Mouse (Mus musculus) cerebellum, postnatal 14 days (tissue): ENCODE measurements around the gene Crlf1.

Source experiments
- DNase-seq, 2 experiments: peaks; one replicate each; pipeline ENCODE4 v3.0.0; 2021; ENCODE audit warnings: mixed read lengths in 2 of 2

Gene Crlf1

DNA sequence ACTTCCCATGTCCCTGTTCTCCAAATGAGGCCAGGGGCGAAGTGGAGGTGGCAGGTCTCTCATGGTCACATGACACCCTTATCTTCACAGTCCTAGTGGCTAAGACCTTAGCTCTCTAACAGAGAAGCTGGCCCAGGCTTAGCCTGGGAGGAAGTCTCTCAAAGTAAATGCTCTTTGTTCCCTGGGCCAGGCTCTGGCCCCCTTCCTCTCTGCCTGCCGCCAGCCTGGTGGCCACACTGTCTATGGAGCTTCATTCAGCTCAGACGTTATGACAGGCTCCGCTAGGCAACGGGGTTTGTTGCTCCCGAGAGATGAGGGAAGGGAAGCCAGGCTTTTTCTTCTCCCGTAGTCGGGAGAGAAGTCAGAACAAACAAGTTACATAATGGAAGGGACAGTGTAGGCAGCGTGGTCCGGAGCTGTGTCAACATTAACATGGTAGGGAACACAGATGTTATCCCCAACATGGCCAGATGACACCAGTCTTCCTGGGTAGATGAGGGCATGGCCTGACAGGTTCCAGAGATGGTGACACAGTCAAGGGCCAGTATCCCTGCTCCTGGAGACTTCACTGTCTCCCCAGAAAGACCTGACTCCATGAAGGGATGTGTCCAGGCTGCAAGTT lies 23.6 kb upstream of the Crlf1 start:
- DNase-seq: no peak

GRCm38 (mm10) chr8:70469938-70470337 lies 23.0 kb upstream of the Crlf1 start:
- no peak for DNase-seq

GRCm38 (mm10) chr8:70471856-70472255 lies 21.1 kb upstream of the Crlf1 start:
- DNase-seq: peak; percentile 71 to 75

GRCm38 (mm10) chr8:70476333-70477268 lies 16.4 kb upstream of the Crlf1 start, which contains the start of gene Klhl26:
Gene Klhl26, minus strand, starts transcription at chr8:70476968.
- DNase-seq: peak; percentile 96

GRCm38 (mm10) chr8:70477269-70477982 lies 15.5 kb upstream of the Crlf1 start:
- no peak for DNase-seq

- DNase-seq: no peak
These were observed 11.1 kb upstream of the Crlf1 start for GRCm38 (mm10) chr8:70481908-70482307.

DNA sequence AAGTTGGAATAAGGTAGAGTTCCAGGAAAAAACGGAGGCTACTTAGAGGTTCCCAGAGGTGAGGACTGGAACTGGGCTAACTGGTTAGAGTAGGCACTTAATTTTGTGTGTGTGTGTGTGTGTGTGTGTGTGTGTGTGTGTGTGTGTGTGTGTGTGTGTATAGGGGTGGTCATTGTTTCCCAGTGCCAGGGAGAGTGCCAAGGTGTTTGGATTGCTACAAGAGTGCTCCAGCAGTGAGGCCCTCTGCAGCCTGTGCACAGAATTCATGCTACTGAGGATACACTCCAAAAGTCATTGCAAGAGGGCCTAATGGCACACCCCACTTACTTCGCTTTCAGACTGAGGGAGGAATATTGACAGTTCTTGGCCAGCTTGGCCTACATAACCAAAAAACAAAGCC lies 10.0 kb upstream of the Crlf1 start:
- no peak for DNase-seq

- DNase-seq: peak; percentile 69 to 72
These were observed 6.7 kb upstream of the Crlf1 start for GRCm38 (mm10) chr8:70486191-70486681.

GRCm38 (mm10) chr8:70486941-70487520 lies 5.9 kb upstream of the Crlf1 start, which contains the start of gene Tmem59l:
Gene Tmem59l, minus strand, starts transcription at chr8:70487358.
- peak; percentile 78 to 79 for DNase-seq

DNA sequence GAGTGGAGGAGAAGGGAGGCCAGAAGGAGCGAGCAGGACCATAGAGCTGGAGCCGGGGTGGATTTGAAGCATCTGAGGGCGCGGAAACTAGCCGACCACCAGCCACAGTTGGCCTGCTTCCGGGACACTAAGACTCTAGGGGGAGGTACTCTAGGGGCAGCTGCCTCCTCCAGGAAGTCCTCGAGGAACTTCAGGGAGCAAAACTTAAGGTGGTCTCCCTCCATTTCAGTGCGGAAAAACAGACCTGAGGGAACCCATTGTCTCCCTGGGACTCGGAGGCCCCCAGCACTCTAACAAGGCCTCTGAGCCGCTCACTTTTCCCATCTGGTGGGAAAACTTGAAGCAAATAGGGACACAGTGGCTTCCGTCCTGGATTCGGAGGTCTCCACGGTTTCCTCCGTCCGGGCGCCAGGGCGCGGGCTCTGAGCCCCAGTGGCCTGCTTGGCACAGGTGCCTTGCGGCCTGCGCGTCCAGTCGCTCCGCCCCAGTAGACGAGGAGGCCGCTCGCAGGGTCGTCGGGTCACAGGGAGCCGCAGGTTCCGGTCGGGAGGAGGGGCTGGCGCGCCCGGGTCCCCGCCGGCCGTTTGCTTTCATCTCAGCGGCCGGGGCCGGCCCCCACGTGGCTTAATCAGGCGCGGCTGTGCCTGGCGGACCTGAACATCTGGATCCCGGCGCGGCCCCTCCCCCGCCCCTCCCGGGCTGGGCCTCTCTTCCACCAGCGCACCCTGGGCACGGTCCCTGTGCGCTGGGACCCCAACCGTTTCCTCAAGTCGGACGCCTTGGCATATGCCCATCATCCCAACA lies 4.8 kb upstream of the Crlf1 start:
- DNase-seq: peak in 1 of 2 experiments; percentile 52

- DNase-seq: no peak
These were observed 4.0 kb upstream of the Crlf1 start for GRCm38 (mm10) chr8:70488931-70489470.

GRCm38 (mm10) chr8:70489576-70489975 lies 3.4 kb upstream of the Crlf1 start:
- no peak for DNase-seq

- no peak for DNase-seq
These were observed 2.7 kb upstream of the Crlf1 start for GRCm38 (mm10) chr8:70490061-70490879.

DNA sequence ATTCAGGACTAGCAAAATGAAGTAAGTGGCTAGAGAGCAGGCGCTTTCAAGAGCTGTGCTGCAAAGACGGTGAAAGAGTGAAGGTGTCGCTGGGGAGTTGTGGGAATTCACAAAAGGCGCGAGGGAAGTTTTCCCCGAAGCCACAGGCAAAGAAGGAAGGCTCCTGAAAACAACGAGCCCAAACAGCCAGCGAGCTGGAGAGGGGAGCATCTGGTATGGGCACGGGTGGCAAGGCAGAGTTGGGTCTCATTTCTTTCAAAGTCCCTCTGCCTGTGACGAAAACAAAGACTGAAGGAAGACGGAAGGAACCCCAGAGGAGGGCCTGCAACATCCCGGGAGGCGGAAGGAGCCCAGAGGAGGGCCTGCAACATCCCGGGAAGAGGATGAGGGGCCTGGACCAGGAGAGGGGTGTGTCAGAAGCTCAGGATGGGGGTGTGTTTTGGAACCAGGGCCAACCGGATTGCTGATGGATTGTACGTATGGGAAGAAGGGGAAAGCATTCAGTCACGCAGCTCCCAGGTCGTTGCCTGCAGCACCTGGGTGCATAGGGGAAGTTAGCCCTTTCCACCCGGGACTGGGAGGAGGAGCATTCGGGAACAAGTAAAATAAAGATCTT lies 2.0 kb upstream of the Crlf1 start:
- DNase-seq: no peak

GRCm38 (mm10) chr8:70493692-70494415 lies 896 bp downstream of the Crlf1 start:
- peak in 1 of 2 experiments; percentile 41 for DNase-seq

- DNase-seq: peak in 1 of 2 experiments; percentile 24
These were observed 1.5 kb downstream of the Crlf1 start for GRCm38 (mm10) chr8:70494416-70494945.

DNA sequence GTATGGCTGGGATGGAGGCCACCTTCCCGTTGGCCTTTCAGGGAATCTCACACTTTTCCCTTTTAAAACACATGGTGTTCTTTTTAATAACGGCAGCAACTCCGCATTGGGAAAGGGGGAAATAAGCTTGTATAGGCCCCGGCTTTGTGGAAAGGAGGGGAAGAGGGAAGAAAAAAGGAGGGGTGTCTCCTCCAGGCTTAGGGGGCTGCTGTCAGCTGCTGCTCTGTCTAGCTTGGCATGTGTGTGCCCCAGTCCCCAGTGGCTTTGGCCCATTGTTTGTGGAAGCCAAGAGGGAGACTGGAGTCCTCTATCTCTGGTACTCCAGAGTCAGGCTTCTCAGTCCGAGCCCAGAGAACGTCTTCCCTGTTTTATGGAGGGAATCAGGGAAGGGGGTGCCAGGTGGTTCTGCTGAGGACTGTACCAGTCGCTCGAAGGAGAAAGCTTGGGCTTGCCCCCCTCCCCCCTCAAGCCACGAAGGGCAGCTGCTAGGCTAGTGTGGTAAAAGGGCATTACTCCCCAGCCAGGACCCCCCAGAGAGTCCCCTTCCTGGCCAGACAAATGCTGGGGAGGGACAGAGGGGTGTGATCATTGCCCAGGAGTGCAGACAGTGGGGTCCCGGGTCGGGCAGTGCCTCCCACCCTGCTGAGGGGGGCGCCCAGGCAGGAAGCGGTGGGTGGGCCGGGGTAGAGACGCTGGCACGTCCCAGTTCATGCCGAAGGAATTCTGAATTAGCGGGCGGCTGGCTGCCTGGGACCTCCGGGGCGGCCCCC lies 2.2 kb downstream of the Crlf1 start:
- peak in 1 of 2 experiments; percentile 32 for DNase-seq

DNA sequence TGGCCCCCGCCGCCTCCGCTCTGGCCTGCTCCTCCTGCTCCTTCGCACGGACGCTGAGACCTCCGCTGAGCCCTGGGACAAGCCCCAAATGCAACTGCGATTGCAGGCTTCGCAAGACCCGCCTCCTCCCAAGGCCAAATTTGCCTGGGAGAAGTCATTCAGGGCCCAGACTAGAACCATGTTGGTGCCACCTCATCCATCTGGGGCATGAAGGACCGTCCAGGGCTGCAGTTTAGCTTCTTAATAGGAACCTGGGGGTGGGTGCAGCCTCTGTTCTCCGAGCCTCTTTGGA lies 2.8 kb downstream of the Crlf1 start:
- no peak for DNase-seq
